In the genomic region with DNA sequence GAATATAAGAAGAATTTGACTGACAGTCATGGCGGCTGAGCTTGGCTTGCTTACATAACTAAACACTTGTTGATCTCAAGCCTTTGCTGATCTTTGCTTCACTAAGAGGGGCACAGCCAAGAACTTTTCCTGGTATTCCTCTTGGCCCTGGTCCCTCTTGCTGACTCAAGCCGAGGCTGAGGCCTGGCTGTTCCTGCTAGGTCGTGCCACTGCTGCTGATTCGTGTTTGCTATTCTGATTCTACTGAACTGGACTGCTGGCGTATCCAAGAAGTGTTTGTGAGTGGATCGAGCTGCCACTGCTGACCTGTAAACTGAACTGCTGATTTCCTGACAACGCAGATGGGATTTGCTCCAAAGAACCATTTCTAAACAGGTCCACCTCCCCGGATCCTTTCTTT, we compare ENCODE assay signal across 20 mouse cellular contexts. TPM values are rescaled to one million over a fixed set of nuclear protein-coding genes. Genes with fewer than 3 reads are reported as not detected.
DNase-seq lines count a peak whose midpoint lies in the region; ATAC-seq and TF ChIP-seq lines count a peak whose summit lies in the region.
"Had no signal": no experiment of that assay in that cellular context is flagged by ENCODE, and none has a peak within 500 bp of the region (broad histone marks: within the 10 kb centered on the region; RNA-seq: fewer than 3 reads in every experiment).

No protein-coding gene starts in this region.

- H3K9ac ChIP-seq in heart, postnatal 0 days (replicated peaks; ENCODE audit: low read depth, low read length), result no peak overlapping the region
- no peak overlapping the region for H3K9ac ChIP-seq in heart, embryonic 12.5 days
- H3K9ac ChIP-seq: forebrain, embryonic 15.5 days; limb, embryonic 15.5 days; midbrain, embryonic 12.5 days; neural tube, embryonic 15.5 days had no signal

- H3K4me2 ChIP-seq in heart, postnatal 0 days (ENCODE audit: low read depth, low read length), result no peak overlapping the region
- H3K4me2 ChIP-seq in heart, embryonic 12.5 days, result no peak overlapping the region
- H3K4me2 ChIP-seq: forebrain, embryonic 15.5 days; limb, embryonic 15.5 days; midbrain, embryonic 12.5 days; neural tube, embryonic 15.5 days had no signal

- 65% methylated on average over 8 of the region's 8 CpGs for WGBS in heart, postnatal 0 days
- 79% methylated on average over 8 of the region's 8 CpGs for WGBS in heart, embryonic 12.5 days

- no peaks in the 10 kb centered on the region for H3K27me3 ChIP-seq in heart, postnatal 0 days (ENCODE audit: control insufficient read depth, insufficient read depth, low read length)
- no peaks in the 10 kb centered on the region for H3K27me3 ChIP-seq in heart, embryonic 12.5 days (replicated peaks)
- H3K27me3 ChIP-seq: forebrain, embryonic 15.5 days; limb, embryonic 15.5 days; midbrain, embryonic 12.5 days; neural tube, embryonic 15.5 days had no signal

- no peak overlapping the region for H3K4me3 ChIP-seq in heart, postnatal 0 days (ENCODE audit: low read depth, low read length)
- H3K4me3 ChIP-seq in heart, embryonic 12.5 days, result no peak overlapping the region
- H3K4me3 ChIP-seq: erythroblast, embryonic 14.5 days; forebrain, embryonic 15.5 days; limb, embryonic 15.5 days; midbrain, embryonic 12.5 days; myocyte; neural tube, embryonic 15.5 days had no signal

- no peak for ATAC-seq in heart, postnatal 0 days (ENCODE audit: insufficient read depth, low read depth)
- ATAC-seq in heart, embryonic 12.5 days (ENCODE audit: insufficient number of reproducible peaks, low FRiP score), result no peak
- ATAC-seq: forebrain, embryonic 15.5 days had no signal

- H3K27ac ChIP-seq in heart, postnatal 0 days (ENCODE audit: low read depth), result peak overlapping the region; percentile 8; the same call in 1 of the 2 replicates
- no peak overlapping the region for H3K27ac ChIP-seq in heart, embryonic 12.5 days (ENCODE audit: poor library complexity, severe bottlenecking)
- H3K27ac ChIP-seq: forebrain, embryonic 15.5 days; limb, embryonic 15.5 days; macrophage; midbrain, embryonic 12.5 days; neural tube, embryonic 15.5 days had no signal

- DNase-seq in heart, postnatal 0 days (ENCODE audit: low spot score), result no peak
- DNase-seq in NIH3T3 (ENCODE audit: low read depth), result peak; percentile 87
- DNase-seq in lung, adult 18-20 months, result peak; percentile 60 to 73
- DNase-seq in lung, postnatal 25 days (ENCODE audit: low spot score), result peak; percentile 76
- DNase-seq in retina, embryonic 14.5 days (ENCODE audit: low spot score), result no peak
- DNase-seq in thymus, postnatal 25 days, result no peak
- DNase-seq: adrenal gland, postnatal 10 days; cerebellum, adult 18-20 months; cerebellum, postnatal 36 days; heart, adult 11 months; layer of hippocampus, postnatal 36 days; thymus, postnatal 36 days had no signal

- H3K36me3 ChIP-seq in heart, postnatal 0 days (replicated peaks; ENCODE audit: control insufficient read depth, insufficient read depth, low read length), result no peaks in the 10 kb centered on the region
- no peaks in the 10 kb centered on the region for H3K36me3 ChIP-seq in heart, embryonic 12.5 days
- H3K36me3 ChIP-seq: forebrain, embryonic 15.5 days; limb, embryonic 15.5 days; midbrain, embryonic 12.5 days; neural tube, embryonic 15.5 days had no signal

- TF ChIP-seq CTCF in heart, postnatal 0 days (IDR thresholded peaks at IDR 0.05; ENCODE audit: low read depth), result no peak

- no peaks in the 10 kb centered on the region for H3K9me3 ChIP-seq in heart, postnatal 0 days (replicated peaks; ENCODE audit: control insufficient read depth, low read length)
- H3K9me3 ChIP-seq in heart, embryonic 12.5 days (replicated peaks), result no peaks in the 10 kb centered on the region
- H3K9me3 ChIP-seq: forebrain, embryonic 15.5 days; limb, embryonic 15.5 days; midbrain, embryonic 12.5 days; neural tube, embryonic 15.5 days had no signal

- TF ChIP-seq EP300 in heart, postnatal 0 days (IDR thresholded peaks at IDR 0.05; ENCODE audit: low read depth), result no peak

- H3K4me1 ChIP-seq in heart, postnatal 0 days (ENCODE audit: control insufficient read depth, insufficient read depth), result no peaks in the 10 kb centered on the region
- peaks cover 10% of the 10 kb centered on the region for H3K4me1 ChIP-seq in heart, embryonic 12.5 days (replicated peaks)

RNA-seq across cellular contexts. Expression of a gene that starts 57.2 kb away (rescaled TPM):
- total RNA-seq in heart, postnatal 0 days (2014; rRNA removed; ENCODE audit: low replicate concordance), result 132 and 175 TPM in 2 replicates
- 9.6 and 9.8 TPM in 2 replicates for polyA plus RNA-seq in heart, postnatal 0 days (2015; fragmentation: Nextera tagmentation; extraction: Ambion mirVana)
- 8.9 and 9.7 TPM in 2 replicates for polyA plus RNA-seq in heart, embryonic 12.5 days (2016; fragmentation: Nextera tagmentation; extraction: Ambion mirVana)

Comparison
In these comparisons a context has a peak if more than half of its experiments do, and no peak if none do; other contexts are left out.
1. DNase-seq: peak in NIH3T3 (single experiment), lung, adult 18-20 months (2 of 2) and lung, postnatal 25 days (single experiment); none in heart, postnatal 0 days (single experiment), retina, embryonic 14.5 days (single experiment) and thymus, postnatal 25 days (single experiment).